8 mouse cellular contexts compared by ENCODE assay signal in genomic region chr7:16158735-16159134, GRCm38 (mm10). TPM values are rescaled to one million over a fixed set of nuclear protein-coding genes. Genes with fewer than 3 reads are reported as not detected.
DNase-seq lines count a peak whose midpoint lies in the region; ATAC-seq and TF ChIP-seq lines count a peak whose summit lies in the region.

No protein-coding gene starts in this region.

- H3K9me3 ChIP-seq in heart, embryonic 16.5 days (replicated peaks; ENCODE audit: control insufficient read depth, low read length), result no peaks in the 10 kb centered on the region
- no peaks in the 10 kb centered on the region for H3K9me3 ChIP-seq in forebrain, postnatal 0 days (ENCODE audit: low read length)
- H3K9me3 ChIP-seq in midbrain, embryonic 13.5 days, result no peaks in the 10 kb centered on the region

- H3K27me3 ChIP-seq in heart, embryonic 16.5 days (ENCODE audit: control insufficient read depth, insufficient read depth, low read length), result peaks cover 10% of the 10 kb centered on the region
- peaks cover 9% of the 10 kb centered on the region for H3K27me3 ChIP-seq in forebrain, postnatal 0 days (ENCODE audit: insufficient read depth, low read length)
- H3K27me3 ChIP-seq in midbrain, embryonic 13.5 days, result peaks cover 25% of the 10 kb centered on the region

- peaks cover 14% of the 10 kb centered on the region for H3K4me1 ChIP-seq in heart, embryonic 16.5 days (ENCODE audit: control insufficient read depth, insufficient read depth, low read length)
- no peaks in the 10 kb centered on the region for H3K4me1 ChIP-seq in forebrain, postnatal 0 days (ENCODE audit: insufficient read depth)
- H3K4me1 ChIP-seq in midbrain, embryonic 13.5 days (replicated peaks), result 0 out of 2 replicates have a peak, but pooled peaks cover 6% of the 10 kb centered on the region

- TF ChIP-seq CTCF in forebrain, postnatal 0 days (IDR thresholded peaks at IDR 0.05; ENCODE audit: low read depth), result no peak

- 11% methylated on average over 39 of the region's 39 CpGs for WGBS in heart, embryonic 16.5 days
- WGBS in forebrain, postnatal 0 days, result 10% methylated on average over 39 of the region's 39 CpGs
- WGBS in midbrain, embryonic 13.5 days, result 6% methylated on average over 38 of the region's 39 CpGs

- no peak for ATAC-seq in heart, embryonic 16.5 days (replicated peaks; ENCODE audit: extremely low read depth, insufficient read depth, low FRiP score)
- no peak for ATAC-seq in forebrain, postnatal 0 days
- peak; percentile 51 for ATAC-seq in midbrain, embryonic 13.5 days

- peak overlapping the region; percentile 28 for H3K4me2 ChIP-seq in heart, embryonic 16.5 days (ENCODE audit: low read depth, low read length)
- no peak overlapping the region; the same call in 1 of the 2 replicates for H3K4me2 ChIP-seq in forebrain, postnatal 0 days (ENCODE audit: low read depth)
- peak overlapping the region; percentile 41 for H3K4me2 ChIP-seq in midbrain, embryonic 13.5 days (replicated peaks)

- 0 out of 2 replicates have a peak overlapping the region, but pooled peaks have one; percentile 30 for H3K9ac ChIP-seq in heart, embryonic 16.5 days (ENCODE audit: low read length)
- peak overlapping the region; percentile 15 for H3K9ac ChIP-seq in forebrain, postnatal 0 days
- H3K9ac ChIP-seq in midbrain, embryonic 13.5 days (replicated peaks), result peak overlapping the region; percentile 52; the same call in 1 of the 2 replicates

- H3K27ac ChIP-seq in heart, embryonic 16.5 days (ENCODE audit: low read length), result no peak overlapping the region
- no peak overlapping the region for H3K27ac ChIP-seq in forebrain, postnatal 0 days (ENCODE audit: low read depth, low read length)
- no peak overlapping the region for H3K27ac ChIP-seq in midbrain, embryonic 13.5 days

- DNase-seq in heart, adult 18-20 months, result no peak
- peak; percentile 26 for DNase-seq in embryo, embryonic 11 days
- DNase-seq in forebrain, postnatal 0 days, result no peak
- no peak for DNase-seq in testis, postnatal 10 days (ENCODE audit: low spot score)
- no peak for DNase-seq in right cerebral cortex, adult 18-20 months
- no peak for DNase-seq in ovary, adult 18-20 months (ENCODE audit: low spot score)

- H3K36me3 ChIP-seq in heart, embryonic 16.5 days (ENCODE audit: control insufficient read depth, insufficient read depth), result no peaks in the 10 kb centered on the region
- no peaks in the 10 kb centered on the region for H3K36me3 ChIP-seq in forebrain, postnatal 0 days (ENCODE audit: insufficient read depth)
- peaks cover 7% of the 10 kb centered on the region; the same call in 1 of the 2 replicates for H3K36me3 ChIP-seq in midbrain, embryonic 13.5 days

- no peak overlapping the region for H3K4me3 ChIP-seq in heart, embryonic 16.5 days (ENCODE audit: low read length)
- no peak overlapping the region for H3K4me3 ChIP-seq in forebrain, postnatal 0 days (ENCODE audit: low read depth, low read length)
- peak overlapping the region; percentile 18 for H3K4me3 ChIP-seq in midbrain, embryonic 13.5 days (replicated peaks)

RNA-seq across cellular contexts. Expression of gene Meis3, which starts 16.2 kb away (rescaled TPM):
- 14.5 and 15.4 TPM in 2 replicates for polyA plus RNA-seq in heart, embryonic 16.5 days (2015; fragmentation: Nextera tagmentation; extraction: Ambion mirVana)
- total RNA-seq in heart, adult 18-20 months (2021), result 1 to 10 TPM; 4.8 to 6.1 TPM
- 98.6 and 100 TPM in 2 replicates for total RNA-seq in forebrain, postnatal 0 days (2014; rRNA removed)
- polyA plus RNA-seq in forebrain, postnatal 0 days (2015; fragmentation: Nextera tagmentation; extraction: Ambion mirVana), result 86.4 and 90.9 TPM in 2 replicates
- polyA plus RNA-seq in midbrain, embryonic 13.5 days (2015; fragmentation: Nextera tagmentation; extraction: Ambion mirVana), result 158 and 160 TPM in 2 replicates

RNA-seq across cellular contexts. Expression of gene Slc8a2, which starts 29.1 kb away (rescaled TPM):
- polyA plus RNA-seq in heart, embryonic 16.5 days (2015; fragmentation: Nextera tagmentation; extraction: Ambion mirVana), result 0.15 and 0.20 TPM in 2 replicates
- under 1 TPM; 0.72 to 0.85 TPM for total RNA-seq in heart, adult 18-20 months (2021)
- 52.4 and 55.8 TPM in 2 replicates for total RNA-seq in forebrain, postnatal 0 days (2014; rRNA removed)
- 0.77 and 0.99 TPM in 2 replicates for polyA plus RNA-seq in forebrain, postnatal 0 days (2015; fragmentation: Nextera tagmentation; extraction: Ambion mirVana)
- 0.66 and 1.1 TPM in 2 replicates for polyA plus RNA-seq in midbrain, embryonic 13.5 days (2015; fragmentation: Nextera tagmentation; extraction: Ambion mirVana)

RNA-seq across cellular contexts. Expression of gene Kptn, which starts 39.0 kb away (rescaled TPM):
- 32.5 and 36.1 TPM in 2 replicates for polyA plus RNA-seq in heart, embryonic 16.5 days (2015; fragmentation: Nextera tagmentation; extraction: Ambion mirVana)
- 10 to 100 TPM; 19.0 to 21.0 TPM for total RNA-seq in heart, adult 18-20 months (2021)
- 47.4 and 53.7 TPM in 2 replicates for total RNA-seq in forebrain, postnatal 0 days (2014; rRNA removed)
- 27.4 and 37.2 TPM in 2 replicates for polyA plus RNA-seq in forebrain, postnatal 0 days (2015; fragmentation: Nextera tagmentation; extraction: Ambion mirVana)
- 39.6 and 41.2 TPM in 2 replicates for polyA plus RNA-seq in midbrain, embryonic 13.5 days (2015; fragmentation: Nextera tagmentation; extraction: Ambion mirVana)
